Mouse (Mus musculus) adrenal gland, postnatal 10 days (tissue): ENCODE results near the gene Jakmip3. TPM values are rescaled to one million over a fixed set of nuclear protein-coding genes. Genes with fewer than 3 reads are reported as not detected.

Experiments used
- DNase-seq: peaks from one replicate; pipeline ENCODE4 v3.0.0; 2021; ENCODE audit warnings: mixed read lengths
- long read RNA-seq, 2 experiments: library from polyadenylated mRNA; stranded (forward); transcript quantifications; one replicate each; pipeline ENCODE4 v2.0.0; 2021
- total RNA-seq, 2 experiments: library from RNA; stranded (reverse); gene quantifications; 2 replicates each; pipeline ENCODE4 v1.2.3; 2021

Gene Jakmip3
- total RNA-seq: 1 to 10 TPM; 2.1 to 3.5 TPM
- long read RNA-seq, experiment 1: 0 reads
- long read RNA-seq, experiment 2: 0 reads

DNA sequence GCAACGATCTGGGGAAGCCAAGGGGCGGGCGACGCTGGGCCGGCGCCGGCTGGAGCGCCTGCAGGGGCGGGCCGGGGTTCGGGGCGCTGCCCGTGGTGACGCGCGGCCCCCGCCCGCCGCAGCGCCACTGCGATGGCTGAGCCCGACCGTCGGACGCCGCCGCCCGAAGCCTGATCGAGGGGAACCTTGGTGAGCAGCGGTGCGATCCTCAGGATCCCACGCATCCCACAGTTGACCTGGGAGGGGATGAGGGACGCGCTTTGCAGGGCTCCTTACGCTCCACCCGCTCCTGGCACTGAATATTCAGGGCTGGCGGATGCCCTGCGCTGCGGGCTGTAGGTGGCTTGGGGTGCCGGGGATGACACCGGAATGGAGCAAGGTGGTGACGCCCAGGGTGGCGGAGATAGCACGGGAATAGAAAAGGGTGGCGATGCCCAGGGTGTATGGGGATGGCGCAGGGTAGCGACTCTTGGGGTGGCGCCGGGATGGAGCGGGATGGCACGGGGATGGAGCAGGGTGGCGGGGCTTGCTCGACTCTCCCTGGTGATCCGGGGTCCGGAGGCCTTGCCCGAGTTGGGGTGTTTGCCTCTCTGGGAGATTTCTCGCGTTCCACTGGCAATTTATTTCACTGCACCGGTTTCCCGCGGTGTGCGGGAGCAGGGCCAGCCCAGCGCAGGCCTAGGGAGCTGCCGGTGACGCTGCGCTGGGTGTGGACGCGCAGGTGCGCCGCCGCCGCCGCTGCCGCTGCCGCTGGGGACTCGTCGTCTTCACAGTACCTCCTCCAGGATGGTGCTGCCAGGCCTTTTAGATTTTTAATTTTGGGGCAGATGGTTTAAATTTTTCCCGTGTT is at the start of gene Jakmip3:
TSS of gene Jakmip3 (plus strand) at position 119 of the 850 bp plus-strand sequence.
- DNase-seq: peak; percentile 25

DNA sequence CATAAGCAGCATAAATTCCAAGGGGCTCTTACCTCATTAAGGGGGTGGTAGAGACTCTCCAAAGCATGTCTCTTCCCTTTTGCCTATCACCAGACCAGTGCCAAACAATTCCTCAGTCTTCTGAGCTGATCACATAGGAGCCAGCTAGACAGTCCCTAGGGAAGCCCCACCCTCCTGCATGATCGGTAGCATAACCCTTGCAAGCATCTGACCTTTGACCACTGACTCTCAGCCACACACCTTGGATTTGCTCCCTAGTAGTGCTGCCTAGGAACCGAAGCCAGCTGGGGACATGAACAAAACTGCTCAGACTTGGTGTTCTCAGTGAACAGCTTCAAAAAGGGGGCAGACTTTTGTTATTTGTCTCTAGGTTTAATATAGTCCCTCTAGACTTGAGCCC is 42.4 kb upstream of the Jakmip3 start:
- no peak for DNase-seq

DNA sequence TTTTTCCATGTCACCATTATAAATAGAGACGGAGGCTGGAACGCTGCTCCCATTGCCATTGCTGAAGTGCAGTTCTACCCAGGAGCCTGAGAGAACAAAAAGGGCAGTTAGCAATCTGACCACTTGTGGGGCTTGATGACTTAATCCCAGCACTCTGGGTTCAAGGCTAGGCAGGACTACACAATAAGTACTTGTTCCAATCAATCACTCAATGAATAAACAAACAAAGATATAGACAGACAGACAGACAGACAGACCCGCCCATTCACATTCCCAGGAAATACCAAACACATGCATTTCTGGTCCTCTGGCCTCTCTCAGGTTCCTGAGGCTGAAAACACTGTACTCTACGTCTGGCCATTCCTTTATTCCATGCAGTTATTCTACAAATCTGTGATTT is 41.8 kb upstream of the Jakmip3 start:
- no peak for DNase-seq

DNA sequence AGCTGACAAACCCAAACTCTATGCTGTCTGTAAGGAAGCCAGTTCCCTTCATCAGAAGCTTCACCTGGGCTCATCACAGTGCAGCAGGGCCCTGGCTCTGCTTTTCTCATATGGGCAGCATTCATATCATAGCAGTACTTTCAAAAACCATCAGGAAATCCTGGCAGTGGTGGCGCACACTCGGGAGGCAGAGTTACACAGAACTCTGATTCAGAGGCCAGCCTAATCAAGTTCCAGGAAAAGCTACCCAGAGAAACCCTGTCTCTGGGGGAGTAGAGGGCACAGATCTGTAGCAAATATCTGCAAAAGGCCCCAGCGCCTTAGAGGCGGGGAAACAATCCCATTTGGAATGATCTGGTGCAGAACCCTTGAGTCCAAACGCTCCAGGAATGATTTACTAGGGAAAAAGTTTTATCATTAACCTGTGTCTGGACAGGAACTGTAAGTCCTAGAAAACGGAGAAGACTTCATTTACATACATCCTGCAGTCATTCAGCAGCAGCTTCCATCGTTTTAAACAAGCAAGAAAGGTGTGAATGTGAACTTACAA is 36.6 kb upstream of the Jakmip3 start:
- no peak for DNase-seq

DNA sequence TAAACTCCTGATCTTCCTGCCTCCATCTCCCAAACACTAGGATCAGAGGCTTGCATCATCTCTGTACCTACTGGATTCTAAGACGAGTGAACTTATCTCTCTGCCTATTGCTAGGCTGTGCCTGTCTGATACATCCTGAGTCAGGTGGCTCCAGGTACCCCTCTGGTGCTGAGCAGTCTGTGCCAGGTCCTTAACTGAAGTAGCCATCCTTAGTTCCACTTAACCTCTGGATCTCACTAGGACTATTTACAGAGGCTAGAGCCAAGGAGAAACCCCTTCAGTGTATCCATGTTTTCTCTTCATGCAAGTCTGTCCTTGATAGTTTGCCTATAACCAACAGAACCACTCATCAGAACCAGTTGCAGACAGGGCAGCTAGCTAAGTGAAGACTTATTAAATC is 34.1 kb upstream of the Jakmip3 start:
- no peak for DNase-seq

DNA sequence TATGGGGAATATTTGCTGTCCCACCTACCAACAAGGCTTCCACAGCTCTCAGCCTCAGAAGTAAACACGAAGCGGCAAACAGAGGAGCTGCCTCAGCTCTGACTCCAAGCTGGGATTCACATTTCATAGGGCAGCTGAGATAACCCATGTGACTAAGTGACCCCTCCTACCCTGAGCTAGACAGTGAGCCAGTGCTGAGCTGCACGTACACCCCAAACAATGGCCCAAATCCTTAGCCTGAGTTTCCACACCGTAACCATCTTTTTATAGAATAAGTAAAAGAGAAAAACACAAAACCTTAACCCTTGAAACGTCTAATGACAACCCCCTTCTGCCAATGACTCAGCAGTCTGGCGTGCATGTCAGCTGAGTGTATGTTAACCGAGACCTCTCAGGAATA is 33.5 kb upstream of the Jakmip3 start:
- DNase-seq: peak; percentile 70

DNA sequence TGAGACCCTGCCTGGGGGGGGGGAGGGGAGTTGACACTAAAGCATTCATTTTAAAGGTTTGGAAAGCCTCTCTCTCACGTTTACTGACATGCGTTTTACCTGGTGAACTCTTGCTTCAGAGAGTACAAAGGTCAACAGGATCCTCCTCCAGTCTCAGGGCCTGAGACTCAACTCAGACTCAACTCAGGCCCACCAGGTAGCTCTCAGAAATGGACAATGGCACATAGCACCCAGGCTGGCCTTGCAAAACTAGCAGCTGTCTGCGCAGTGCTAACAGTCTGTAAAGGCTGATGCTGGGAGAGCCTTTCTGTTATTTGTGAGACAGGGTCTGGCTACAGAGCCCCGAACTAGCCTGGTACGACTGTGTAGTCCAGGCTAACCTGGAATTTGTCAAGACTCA is 32.6 kb upstream of the Jakmip3 start:
- no peak for DNase-seq

DNA sequence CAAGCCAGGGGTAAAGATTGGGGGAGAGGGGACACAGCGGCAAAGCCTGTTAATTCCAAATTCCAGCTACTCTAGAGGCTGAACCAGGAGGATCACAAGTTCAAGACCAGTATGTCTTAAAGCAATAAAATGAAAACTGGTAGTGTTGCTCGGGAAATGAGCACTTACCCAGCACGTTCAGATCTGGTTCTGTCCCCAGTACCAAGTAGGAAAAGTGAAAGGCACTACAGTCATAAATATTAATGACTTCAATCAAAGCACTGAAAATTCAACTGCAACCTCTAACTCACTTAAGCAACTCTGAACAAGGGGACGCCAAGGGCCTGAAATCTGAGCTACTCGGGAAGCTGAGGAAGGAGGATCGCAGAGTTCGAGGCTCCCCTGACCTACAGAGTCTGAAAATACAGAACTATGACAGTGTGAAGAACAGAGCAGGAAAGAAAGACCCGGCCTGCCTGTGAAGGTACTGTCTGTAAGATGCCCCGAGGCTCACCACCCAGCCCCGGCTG is 31.7 kb upstream of the Jakmip3 start:
- no peak for DNase-seq

DNA sequence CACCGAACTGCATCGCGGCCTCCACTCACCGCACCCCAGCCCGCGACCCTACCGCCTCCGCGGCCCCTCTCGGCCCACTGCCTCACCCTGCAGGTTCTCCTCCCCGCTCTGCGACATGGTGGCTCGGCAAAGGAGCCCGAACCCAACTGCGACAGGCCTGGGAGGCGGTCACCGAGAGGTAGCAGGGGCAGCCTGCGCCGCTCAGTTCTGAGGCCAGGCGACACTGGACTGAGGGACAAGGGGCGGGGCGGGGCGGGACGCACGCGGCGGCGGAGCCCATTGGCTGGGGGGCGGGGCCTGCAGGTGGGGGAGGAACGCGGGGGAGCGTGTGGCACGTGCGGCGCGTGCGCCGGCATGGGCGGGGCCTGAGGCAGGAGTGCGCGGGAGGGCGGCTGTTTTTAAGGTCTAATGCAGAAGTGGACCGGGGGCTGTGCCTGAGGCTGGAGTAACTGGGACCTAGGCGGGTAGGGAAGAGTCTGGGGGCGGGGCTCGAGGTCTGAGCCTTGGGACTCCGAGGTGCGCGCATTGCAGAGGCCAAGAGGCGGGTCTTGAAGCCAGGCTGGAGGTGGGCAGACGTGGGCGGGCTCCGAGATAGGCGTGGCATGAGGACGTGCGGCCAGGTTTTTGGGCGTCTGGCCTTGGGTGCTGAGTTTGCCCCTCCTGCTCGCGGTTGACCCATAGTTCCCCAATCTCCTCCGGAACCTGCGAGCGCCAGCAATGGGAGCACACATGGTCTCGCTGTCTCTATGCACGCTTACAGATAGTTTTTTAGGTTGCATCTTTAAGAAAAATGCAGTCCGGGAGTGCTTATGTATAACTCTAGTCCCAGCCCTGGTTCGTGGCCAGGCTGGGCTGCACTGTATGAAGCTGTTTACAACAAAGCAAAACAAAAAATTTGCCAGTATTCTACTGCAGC is 31.0 kb upstream of the Jakmip3 start, which contains the start of gene Bnip3:
TSS of gene Bnip3 (minus strand) at position 243 of the 916 bp plus-strand sequence.
- DNase-seq: peak; percentile 96

DNA sequence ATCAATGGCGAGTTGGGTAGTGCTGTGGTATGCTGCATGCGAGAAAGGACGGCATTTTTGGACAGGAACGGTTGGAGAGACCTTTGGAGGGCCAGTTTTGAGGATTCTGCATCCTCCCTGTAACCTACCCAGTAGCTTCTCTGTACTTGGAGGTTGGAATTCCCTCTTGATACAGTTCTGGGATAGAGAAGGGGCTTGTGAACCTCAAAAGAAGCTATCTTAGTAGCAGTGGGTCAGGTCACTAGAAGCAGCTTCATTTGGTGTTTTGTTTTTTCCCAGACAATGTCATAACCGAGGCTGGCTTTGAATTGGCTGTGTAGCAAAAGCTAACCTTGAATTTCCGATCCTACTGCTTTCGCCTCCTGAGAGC is 30.4 kb upstream of the Jakmip3 start:
- no peak for DNase-seq

DNA sequence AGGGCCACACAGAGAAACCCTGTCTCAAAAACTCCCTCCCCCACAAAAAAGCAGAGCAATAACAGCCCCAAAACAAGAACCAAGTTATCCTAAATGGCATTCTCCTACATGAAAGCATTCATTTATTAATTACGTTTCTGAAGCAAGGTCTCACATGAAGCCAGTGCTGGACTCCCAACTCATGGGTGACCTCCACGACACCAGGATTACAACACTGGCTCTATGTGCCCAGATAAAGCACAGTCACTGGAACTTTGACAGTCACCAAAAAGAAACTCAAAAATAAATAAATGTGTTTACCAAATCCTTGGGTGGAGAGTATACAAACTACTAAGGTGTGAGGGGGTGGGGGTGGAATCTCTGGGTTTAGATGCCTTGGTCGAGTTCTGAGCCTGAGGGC is 26.9 kb upstream of the Jakmip3 start:
- DNase-seq: peak; percentile 47

DNA sequence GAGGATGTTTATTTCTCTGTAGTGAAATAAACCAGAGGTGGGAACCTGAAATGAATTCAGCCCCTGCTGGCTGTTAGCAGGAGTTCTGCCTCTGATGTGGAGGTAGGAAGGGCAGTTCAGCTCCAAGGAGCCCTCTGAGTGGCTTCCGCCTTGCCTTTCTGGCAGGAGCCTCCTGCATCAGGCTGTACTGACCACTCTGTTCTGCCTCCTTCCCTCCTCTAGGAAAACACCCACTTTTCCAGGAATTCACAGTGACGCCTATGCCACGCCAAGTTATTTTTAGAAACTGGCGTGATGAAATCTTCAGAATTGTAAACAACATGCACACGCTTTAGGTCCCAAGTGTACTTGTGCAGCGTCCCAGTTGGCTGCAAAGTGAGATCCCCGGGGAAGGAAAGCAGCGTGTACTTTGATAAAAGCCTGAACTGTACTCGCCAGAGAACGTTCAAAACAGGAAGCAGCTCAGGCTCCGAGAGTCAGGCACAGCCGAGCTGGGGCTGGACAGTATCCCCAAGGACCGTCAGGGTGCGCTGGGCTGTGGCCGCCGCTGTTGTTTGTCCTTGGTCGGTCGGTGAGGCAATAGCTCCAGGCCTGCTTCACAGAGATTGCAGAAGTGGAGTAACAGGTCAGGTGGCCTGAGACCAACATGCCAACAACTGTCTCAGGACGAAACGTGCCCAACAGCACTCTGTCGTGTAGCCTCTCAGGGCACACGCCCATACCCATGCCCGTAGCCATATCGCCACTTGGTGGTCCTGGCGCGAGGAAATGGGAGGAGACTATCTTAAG is 21.2 kb upstream of the Jakmip3 start:
- peak; percentile 89 for DNase-seq

DNA sequence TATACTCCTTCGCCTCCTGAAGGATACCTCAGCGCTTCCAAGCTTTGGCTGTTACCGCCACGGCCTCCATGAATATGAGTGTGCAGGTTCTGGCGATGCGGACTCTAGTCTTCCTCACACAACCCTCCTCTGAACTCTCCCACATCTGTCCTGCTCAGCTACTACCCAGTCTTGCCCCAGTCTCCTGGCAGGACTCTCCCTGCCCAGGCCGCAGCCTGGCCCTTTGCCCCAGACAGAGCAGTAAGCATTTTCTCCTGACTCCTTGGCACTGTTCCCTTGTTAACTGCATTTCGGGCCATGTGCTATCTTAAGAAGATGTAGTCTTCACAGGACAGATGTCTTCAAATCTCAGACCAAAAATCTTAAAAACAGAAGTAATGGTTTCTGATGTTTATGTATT is 18.9 kb upstream of the Jakmip3 start:
- peak; percentile 43 for DNase-seq

DNA sequence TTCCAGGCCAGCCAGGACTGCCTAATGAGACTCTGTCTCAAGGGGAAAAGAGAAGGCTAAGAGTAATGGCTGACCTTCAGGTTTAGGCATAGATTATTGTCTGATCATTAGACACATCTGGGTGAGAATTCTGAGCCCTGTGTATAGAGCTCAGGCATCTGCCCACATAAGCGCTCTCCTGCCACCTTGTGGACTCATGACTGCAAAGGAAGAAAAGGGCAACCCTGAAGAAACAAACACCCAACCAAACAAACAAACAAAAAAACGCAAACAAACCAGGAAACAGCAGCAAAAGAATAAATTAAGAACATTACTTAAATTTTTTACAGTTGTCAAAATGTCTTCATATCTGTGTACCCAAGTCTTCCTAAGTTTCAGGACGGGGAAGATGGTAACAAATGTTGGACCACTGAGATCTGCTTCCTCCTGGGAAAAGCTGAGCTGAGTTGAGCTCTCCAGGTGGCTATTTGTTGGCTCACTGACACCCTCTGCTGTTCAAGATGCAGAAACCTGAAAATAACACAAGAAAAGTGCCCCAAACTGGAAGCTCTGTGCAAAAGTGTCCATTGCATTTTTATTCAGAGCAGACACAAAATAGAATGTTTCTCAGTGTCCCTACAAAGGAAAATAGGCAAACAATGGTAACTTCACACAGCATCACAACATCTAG is 16.6 kb upstream of the Jakmip3 start:
- peak; percentile 54 for DNase-seq

DNA sequence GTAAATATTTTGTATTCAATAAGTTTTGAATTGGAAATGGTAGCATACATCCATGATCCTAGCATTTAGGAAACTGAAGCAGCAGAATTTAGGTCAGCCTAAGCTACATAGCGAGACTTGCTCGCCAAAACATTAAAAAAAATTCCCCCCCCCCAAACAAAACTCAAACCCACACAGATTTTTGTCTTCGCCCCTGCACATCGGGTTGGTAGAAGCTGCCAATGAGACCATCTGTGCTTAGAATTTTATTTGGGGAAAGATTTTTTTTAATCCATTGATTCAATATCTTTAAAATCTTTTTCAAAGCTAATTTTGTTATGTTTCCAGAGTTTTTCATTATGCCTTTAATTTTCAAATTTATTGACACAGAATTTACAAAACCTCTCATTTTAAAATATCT is 12.1 kb upstream of the Jakmip3 start:
- no peak for DNase-seq

DNA sequence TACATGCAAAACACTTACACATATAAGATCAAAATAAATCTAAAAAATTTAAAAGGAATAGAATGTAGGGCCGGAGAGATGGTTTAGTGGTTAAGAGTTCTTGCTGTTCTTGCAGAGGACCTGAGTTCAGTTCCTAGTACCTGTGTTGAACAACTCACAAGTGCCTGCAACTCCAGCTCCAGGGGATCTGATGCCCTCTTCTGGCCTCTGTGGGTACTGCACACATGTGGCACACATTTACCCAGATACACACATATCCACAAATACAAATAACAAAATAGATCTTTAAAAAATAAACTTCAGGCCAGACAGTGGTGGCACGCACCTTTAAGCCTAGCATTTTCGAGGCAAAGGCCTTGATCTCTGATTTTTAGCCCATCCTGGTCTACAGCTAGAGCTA is 6.0 kb upstream of the Jakmip3 start:
- DNase-seq: no peak

DNA sequence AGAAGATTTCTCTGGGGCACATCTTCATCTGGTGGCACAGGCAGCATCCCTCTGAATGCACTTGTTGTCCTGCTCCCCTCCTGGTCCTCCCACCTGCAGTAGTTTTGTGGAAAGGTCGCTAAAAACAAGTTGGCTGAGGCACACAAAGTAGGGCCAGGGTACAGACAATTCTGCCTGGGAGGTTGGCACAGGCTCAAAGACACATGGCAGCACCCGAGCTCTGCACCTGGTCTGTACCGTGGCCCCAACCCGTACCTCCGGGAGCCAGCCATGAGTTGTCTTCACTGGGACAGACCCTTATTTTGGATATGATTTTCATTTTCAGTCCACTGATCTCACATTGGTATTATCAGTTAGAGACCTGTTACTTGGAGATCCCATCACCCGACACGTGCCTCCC is 1.5 kb upstream of the Jakmip3 start:
- DNase-seq: no peak

DNA sequence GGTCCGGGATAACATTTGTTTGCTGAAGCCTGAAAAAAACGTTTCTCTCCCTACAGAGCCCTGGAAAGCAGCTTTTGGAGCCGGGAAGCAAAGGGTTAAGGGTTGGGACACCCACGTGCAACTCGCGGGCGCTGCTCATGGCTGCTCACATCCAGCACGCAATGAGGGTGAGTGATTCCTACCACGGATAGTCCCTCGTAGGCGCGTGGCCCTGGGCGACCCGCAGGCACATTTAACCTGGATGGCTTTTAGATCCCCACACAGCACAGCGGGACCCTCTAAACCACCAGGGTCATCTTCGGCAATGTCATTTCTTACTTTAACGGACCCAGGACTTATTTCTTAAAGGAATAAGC is 296 bp upstream of the Jakmip3 start:
- DNase-seq: peak; percentile 39

DNA sequence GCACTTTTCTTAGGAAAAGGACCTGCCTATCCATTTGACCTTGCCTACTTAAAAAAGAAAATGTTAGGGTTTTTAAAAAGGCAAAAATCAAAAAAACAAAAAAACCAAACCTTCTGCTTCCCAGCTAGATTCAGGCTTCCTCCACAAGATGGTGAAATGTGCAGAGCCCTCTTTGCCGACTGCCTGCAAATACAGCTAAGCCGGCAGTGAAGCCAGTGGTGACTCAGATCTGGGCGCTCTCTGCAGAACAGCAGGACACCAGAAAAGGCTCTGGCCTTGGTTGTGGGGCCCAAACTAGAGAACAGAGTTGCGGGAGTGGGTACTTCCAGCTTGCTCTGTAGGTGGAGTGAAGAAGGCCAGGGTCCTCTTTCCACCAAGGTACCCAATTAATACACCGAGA is 1.0 kb downstream of the Jakmip3 start:
- peak; percentile 35 for DNase-seq

DNA sequence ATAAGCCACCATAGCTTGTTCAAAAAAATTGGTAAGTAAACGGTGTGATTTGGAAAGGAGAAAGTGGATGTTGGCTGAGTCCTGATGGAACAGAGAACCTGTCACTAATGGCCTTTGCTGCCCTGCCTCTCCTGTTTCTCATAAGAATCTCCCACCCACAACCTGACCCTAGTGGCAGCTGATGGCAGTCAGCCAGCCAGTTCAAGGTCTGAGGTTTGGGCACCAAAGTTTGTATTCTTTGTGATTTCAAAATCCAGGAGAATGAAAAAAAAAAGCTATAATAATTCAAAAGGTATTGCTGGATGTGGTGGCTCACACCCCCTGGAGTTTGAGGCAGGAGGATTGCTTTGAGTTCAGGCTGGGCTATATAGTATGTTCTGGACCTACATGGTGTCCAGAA is 1.8 kb downstream of the Jakmip3 start:
- DNase-seq: peak; percentile 15

DNA sequence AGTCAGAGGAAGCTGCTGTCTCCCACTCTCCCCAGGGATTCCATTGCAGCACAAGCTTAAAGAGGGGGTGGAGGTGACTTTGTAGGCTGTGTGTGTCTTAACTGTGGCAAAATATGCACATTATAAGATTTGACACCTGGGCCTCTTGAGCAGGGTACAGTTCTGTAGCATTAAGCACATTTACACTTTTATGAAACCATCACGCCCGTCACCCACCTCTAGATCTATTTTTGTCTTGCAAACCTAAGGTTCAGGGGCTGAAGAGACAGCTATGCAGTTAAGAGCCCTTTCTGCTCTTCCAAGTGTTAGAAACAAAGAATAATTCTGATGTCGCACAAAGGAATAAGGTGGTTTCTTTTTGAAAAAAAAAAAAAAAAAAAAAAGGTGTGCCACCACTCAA is 5.1 kb downstream of the Jakmip3 start:
- no peak for DNase-seq
